Mouse (Mus musculus) natural killer cell, adult 2 months (primary cell): ENCODE results near the gene Morc2b.
"Not testable (repeated sequence)": the region's sequence is repeated elsewhere in the genome, so short reads cannot be mapped to it uniquely, and the experiment has no call there.

Experiments
- DNase-seq, 2 experiments: peaks; one replicate each; pipeline ENCODE4 v3.0.0; 2022; ENCODE audit warnings: low spot score in 2 of 2

Morc2b gene

DNA sequence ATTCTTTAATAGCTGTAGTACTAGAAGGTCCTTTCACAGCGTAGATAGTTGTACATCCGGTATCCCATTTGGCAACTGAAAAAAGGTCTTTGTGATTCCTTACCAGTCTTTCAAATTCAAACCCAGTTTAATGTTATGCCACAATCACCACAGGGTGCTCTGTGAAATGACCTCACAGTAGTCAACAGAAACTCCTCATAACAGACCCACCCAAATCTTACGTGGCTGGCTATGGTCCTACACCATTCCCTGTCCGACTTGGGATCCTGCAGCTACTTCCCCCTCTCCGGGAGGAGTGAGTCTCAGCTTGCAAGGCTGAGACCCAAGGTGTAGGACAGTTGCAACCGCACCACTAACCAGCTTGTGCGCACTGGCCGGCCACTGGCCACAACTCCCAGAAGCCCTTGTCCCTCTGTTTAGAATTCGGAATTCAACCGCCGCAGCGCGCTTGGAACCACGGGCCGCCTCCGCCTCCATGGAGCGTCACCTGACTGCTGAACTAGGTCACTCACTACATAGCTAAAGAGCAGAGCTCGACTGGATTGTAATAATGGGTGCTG is at the start of gene Morc2b:
Morc2b (minus strand) TSS at position 423 of the 560 bp plus-strand sequence.
- DNase-seq = no peak

DNA sequence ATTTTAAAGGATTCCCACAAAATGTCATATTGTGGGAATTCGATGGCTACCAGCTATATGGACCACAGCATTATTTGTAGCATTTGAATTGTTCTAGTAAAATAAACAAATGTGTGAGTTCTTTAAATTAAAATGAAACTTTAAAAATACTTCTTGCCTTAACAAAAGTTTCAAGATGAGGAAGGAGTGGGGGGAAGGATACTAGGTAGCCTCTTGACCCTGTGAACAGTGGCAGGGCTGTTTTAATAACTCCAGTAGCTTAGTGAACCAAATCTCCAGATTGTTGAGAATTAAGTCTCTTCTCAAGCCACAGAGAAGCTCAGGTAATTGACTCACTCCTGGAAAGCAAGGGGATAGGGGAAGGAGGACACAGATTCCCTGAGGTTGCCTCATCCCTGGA is 28.7 kb upstream of the Morc2b start, which contains the start of gene Olfr55:
Olfr55 (plus strand) TSS at position 301 of the 400 bp plus-strand sequence.
- not testable (repeated sequence) for DNase-seq

DNA sequence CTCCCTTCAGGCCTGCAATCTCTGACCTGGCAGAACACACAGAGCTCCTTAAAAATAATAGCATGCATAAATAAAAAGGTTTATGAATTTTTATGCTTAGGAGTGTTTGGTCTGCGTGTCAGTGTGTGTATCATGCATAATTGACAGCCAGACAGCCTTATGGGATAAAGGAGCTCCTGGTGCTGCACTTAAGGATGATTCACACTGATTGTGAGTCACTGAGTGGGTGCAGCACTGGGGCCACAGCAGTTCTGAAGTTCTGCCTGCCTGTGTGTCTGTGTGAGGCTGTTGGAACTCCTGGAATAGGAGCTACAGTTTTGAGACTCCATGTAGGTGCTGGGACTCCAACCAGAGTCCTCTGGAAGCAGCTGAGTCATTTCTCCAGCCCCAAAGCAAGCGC is 13.2 kb downstream of the Morc2b start:
- DNase-seq = no peak

DNA sequence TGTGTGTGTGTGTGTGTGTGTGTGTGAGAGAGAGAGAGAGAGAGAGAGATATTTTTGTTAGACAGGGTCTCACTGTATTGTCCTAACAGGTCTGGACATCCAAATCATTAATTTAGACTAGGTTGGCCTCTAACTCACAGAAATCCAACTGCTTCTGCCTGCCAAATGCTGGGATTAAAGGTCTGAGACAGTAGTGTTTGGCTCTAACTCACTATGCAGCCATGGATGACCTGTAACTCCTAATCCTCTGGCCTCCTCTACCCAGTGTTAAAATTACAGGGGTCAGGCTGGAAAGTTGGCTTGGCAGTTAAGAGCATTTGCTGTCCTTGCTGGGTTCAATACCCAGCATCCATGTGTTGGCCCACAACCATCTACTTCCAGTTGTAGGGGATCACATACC is 14.9 kb downstream of the Morc2b start:
- no peak for DNase-seq

DNA sequence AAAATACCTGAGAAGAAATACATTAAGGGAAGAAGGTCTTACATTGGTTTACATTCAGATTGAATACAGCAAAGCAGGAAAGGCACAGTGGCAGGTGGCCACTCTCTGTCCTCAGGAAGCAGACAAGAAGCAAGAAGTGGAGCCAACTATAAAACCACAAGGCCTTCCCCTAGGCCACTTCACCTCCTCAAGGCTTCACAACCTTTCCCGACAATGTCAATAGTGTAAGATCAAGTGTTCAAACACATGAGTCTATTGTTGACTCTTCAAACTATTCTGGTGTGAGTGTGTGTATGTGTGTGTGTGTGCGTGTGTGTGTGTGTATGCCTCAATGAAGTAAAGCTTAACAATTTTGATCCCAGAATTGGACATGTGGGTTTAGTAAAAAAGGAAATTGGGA is 42.1 kb downstream of the Morc2b start:
- no peak for DNase-seq

DNA sequence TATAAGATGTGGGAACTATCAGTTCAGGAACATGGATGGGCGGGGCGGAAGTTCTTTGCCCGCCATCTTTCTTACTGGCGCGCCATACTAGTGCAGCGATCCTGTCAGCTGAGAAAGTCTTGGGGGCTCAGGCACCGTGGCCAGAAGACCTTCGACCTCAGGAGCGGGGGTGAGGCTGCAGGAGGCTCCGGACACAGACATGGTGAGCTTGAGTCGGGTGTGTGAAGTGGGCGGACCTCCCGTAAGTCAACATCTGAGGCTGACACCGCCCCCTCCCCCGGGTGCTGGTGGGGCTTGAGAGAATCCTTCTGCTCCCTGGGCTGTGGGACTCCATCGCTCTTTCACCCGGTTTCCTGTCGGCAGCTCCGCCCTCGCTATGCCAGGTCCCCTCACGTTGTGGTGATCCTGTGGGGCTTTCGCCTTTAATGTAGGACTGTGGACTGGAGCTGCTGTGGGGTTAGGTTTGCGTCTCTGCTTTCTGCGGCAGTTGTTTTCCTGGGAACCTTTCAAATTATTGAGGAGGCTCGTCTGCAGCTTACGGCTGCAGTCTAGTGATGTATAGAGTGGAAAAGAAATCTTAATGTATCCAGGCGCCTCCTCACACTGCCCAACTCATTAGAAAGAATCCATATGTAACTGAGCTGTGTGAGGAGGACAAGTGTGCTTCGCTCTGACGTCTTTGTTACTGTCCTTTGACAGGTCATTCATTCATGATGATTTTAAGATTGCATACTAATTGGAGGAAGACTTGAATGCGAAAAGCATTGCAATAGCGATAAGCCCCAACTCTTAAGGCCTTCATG is 46.9 kb downstream of the Morc2b start:
- DNase-seq = peak; percentile 37 to 40

DNA sequence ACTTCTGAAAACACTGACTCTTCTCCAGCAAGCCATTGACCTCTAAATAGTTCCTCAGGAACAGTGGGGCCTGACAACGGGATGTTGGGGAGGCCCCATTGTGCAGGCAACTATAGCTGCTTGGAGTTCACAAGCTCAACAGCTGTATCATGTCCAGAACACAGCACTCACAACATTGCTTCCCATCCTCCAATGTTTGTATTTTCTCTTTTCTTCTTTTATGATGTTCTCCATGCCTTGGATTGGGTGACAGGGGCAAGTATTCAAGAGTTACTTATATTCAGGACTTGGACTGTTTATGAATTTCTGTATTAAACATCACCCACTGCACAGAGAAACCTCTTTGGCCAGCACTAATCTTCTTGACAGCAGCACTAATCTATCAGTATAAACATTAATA is 47.9 kb downstream of the Morc2b start:
- no peak for DNase-seq

DNA sequence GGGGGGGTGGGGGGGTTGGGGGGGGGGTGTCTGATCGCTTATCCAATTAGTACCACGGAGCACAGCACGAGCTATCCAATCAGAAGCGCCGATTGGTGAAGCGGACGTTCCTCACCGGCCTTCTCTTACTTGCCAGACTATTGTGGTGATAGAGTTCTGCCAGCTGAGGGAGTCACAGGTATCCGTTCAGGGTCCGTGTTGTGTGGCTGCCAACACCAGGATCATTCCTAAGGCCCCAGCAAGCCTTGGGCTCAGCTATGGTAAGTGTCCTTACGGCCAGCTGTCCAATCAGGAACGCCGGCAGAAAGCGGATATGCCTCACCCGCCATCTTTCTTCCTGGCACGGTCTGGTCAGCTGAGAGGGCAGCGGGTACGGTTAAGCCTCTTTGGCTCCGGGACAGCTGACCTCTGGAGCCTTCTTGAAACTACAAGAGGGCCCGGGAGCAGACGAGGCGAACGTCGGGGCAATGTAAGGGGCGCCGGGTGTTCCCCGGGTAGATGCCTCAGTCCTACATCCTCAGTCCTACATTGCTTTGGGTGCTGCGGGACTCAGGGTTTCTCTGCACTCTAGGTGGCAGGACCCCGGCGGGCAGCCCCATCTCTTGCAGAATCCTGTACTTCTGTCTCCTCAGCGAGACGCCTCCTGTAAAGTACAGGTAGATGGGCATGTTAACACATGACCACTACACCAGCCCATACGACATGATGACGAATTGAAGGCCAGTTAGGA is 50.1 kb downstream of the Morc2b start, which contains the start of gene Zfp563:
Zfp563 (plus strand) TSS at position 91 of the 730 bp plus-strand sequence.
- DNase-seq = peak; percentile 82 to 85

DNA sequence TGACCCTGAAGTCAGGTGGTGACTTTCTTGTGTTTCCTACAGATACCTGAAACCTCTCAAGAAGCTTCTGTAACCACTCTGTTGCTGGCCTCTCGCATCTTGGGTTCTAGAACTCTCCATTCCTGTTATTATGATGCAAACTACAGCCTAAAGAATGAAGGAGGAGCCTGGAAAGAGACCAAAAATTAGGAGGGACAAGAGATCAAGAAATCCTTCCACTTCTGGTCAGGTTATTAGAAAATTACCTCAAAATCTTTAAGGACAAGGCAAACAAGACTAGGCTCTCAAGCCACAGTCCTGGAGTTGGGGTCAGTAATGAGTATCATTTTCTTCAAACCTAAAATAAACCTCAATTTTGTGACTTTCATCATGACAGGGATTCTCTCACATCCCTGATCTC is 71.5 kb downstream of the Morc2b start, which contains the start of gene 4921501E09Rik:
4921501E09Rik (minus strand) TSS at position 101 of the 400 bp plus-strand sequence.
- DNase-seq = no peak
